Mouse (Mus musculus) cerebellum, adult 9-11 months (tissue): ENCODE measurements around the gene Slc35a1.

Experiments
- DNase-seq: peaks from one replicate; pipeline ENCODE4 v3.0.0; 2022

Slc35a1 gene

DNA sequence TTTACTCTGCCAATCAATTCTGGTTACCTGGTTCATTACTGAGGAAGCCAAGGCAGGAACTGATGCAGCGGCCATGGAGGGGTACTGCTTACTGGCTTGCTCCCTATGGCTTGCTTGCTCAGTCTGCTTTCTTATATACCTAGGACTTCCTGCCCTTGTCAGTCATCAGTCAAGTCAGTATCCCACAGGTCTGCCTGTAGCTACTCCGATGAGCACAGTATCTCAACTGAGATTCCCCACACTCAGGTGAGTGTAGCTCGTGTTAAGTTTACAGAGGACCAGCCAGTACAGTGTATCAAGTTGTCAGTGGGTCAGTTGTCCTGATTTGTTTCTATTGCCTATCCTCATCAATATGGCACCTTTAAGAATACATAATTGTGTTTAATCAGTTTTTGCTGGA lies 46.5 kb downstream of the Slc35a1 start:
- no peak for DNase-seq

- DNase-seq: no peak
Measured at GRCm38 (mm10) chr4:34639745-34640364, 47.4 kb downstream of the Slc35a1 start.

- no peak for DNase-seq
Measured at GRCm38 (mm10) chr4:34637851-34638250, 49.4 kb downstream of the Slc35a1 start.

- DNase-seq: no peak
Measured at GRCm38 (mm10) chr4:34637386-34637785, 49.9 kb downstream of the Slc35a1 start.

- no peak for DNase-seq
Measured at GRCm38 (mm10) chr4:34636036-34636435, 51.2 kb downstream of the Slc35a1 start.

GRCm38 (mm10) chr4:34634129-34634528 lies 53.1 kb downstream of the Slc35a1 start:
- DNase-seq: no peak

DNA sequence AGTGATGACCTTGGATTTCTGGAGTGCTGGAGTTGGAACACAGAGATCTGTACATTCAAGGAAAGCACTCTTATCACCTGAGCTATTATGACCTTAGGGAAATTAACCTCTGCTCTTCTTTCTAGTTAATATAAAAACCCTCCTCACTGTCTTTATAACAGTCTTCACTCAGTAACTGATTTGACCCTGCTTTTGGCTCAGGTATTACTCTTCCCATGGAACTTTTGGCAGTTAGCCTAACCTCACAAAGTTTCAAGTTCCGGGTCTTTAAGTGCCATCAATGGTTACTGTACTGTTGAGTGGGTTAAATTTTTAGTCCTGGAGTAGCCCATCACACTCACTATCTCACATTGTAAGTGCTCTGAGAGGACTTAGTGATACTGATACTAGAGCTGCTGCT lies 57.3 kb downstream of the Slc35a1 start:
- no peak for DNase-seq

GRCm38 (mm10) chr4:34626401-34626800 lies 60.8 kb downstream of the Slc35a1 start:
- no peak for DNase-seq

DNA sequence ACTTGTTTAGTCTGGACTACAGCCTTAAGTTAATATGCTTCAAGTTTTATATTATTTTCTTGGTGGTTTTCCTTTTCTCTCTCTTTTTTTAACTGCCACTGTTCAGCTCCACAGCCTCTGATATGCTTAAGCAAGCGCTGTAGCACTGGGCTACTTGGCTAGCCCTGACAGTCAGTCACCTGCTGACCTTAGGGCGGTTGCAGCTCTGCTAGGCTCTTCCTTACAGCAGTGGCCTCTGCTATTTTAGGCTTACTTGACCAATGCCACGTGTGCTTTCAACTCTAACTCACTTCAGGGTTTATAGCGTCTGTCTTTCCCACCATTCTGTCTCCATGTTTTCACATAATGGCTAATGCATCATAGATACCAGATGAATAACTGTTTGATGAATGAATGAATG lies 61.7 kb downstream of the Slc35a1 start:
- no peak for DNase-seq

- DNase-seq: no peak
Measured at GRCm38 (mm10) chr4:34616146-34616545, 71.1 kb downstream of the Slc35a1 start.

- peak; percentile 27 for DNase-seq
Measured at GRCm38 (mm10) chr4:34615303-34615702, 71.9 kb downstream of the Slc35a1 start.

GRCm38 (mm10) chr4:34614630-34615094 lies 72.6 kb downstream of the Slc35a1 start, which contains the start of the genes Orc3 and Rars2:
Orc3 (minus strand) TSS chr4:34614944.
Rars2 (plus strand) TSS chr4:34614957.
- peak; percentile 95 for DNase-seq

DNA sequence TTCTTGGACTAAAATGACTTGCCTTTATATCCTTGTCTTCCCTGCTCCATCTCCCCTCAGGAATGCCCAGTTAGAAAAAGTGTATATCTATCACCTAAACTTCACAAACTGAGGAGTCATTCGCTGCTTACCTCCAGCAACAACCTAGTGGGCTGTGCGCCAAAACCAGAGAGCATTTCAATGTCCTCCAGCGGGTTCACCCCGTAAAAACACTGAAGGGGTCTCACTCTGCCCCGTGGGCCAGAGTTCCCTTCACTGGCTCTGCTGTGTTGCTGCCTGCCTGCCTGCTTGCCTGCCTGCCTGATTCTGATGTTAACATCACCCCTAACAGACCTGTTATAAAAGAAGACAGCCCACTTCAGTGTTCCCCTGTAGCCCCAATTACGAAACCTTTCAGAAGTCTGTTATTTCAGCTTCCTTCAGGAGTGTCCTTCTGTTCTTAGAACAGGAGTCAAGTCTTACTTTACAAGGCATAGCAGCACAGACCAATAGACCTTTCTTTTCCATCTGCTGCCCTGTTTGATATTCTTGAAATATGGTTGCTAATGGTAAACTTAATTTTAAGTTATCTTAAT lies 73.6 kb downstream of the Slc35a1 start:
- DNase-seq: peak; percentile 31
